Mouse (Mus musculus): ENCODE measurements at regions not wholly inside any gene's neighbourhood (a gene's known extent, or its start where the extent isn't known, plus 50 kb on each side); places are given as distances from the start of the nearest gene placed in this dataset.

DNA sequence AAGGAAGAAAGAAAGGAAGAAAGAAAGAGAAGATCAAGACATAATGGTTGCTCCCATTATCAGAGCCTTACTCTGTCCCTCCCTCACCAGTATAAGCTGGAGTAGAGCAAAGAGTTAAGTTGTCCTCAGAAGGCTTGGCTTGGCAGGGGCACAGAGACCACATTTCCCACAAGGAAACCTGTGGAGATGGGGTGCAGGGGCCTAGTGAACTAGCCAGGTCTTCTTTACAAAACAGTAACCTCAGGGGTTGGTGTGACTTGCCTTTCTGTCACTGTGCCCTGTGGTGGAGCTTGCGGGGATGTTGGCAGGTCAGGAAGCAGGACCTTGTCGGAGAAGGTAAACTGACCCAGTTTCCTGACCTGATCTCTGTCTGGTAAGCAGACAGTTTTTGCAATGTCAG is 53.1 kb upstream of the Zfp644 start:
- TF ChIP-seq POLR2A (IDR thresholded peaks at IDR 0.05; ENCODE audit: extremely low read depth, insufficient read depth, low read length): no peak
- TF ChIP-seq CTCF (IDR thresholded peaks at IDR 0.05; ENCODE audit: extremely low read depth, insufficient read depth, low read length): no peak

All from cortical plate, adult 2 months (tissue).